Mouse (Mus musculus): Measurements from ENCODE around the gene Grm5. TPM values are rescaled to one million over a fixed set of nuclear protein-coding genes. Genes with fewer than 3 reads are reported as not detected.

Grm5 gene
- not detected in 2 replicates for polyA plus RNA-seq (2012; rRNA removed)

- H3K36me3 ChIP-seq (ENCODE audit: control insufficient read depth, insufficient read depth, low read length): no peaks in the 10 kb centered on the region
- no peak within 1 kb of the TSS for H3K4me3 ChIP-seq (ENCODE audit: low read depth, low read length)
- no peaks in the 10 kb centered on the region for H3K4me1 ChIP-seq (ENCODE audit: control insufficient read depth, insufficient read depth, insufficient read length, low read length)
- H3K27ac ChIP-seq (ENCODE audit: insufficient read depth, low read depth, low read length): no peak within 1 kb of the TSS
- no peaks in the 10 kb centered on the region for H3K27me3 ChIP-seq (ENCODE audit: control insufficient read depth, insufficient read depth, low read length)
- WGBS: 7% methylated on average over 2 of the region's 2 CpGs
- TF ChIP-seq CTCF (IDR thresholded peaks at IDR 0.05; ENCODE audit: extremely low read depth, insufficient read length, insufficient replicate concordance, low read depth, low read length) (no peak), POLR2A (IDR thresholded peaks at IDR 0.05; ENCODE audit: low read depth, low read length) (no peak)
Observed at GRCm38 (mm10) chr7:87583868-87584267, at the start of gene Grm5. Gene Grm5 (plus strand): TSS chr7:87584168.

- no peak for TF ChIP-seq CTCF (IDR thresholded peaks at IDR 0.05; ENCODE audit: extremely low read depth, insufficient read length, insufficient replicate concordance, low read depth, low read length)
- no peak for TF ChIP-seq POLR2A (IDR thresholded peaks at IDR 0.05; ENCODE audit: low read depth, low read length)
- Histone ChIP-seq H3K27me3 (ENCODE audit: control insufficient read depth, insufficient read depth, low read length) (no peaks in the 10 kb centered on the region), H3K4me1 (ENCODE audit: control insufficient read depth, insufficient read depth, insufficient read length, low read length) (no peaks in the 10 kb centered on the region), H3K27ac (ENCODE audit: insufficient read depth, low read depth, low read length) (no peak overlapping the region), H3K36me3 (ENCODE audit: control insufficient read depth, insufficient read depth, low read length) (no peaks in the 10 kb centered on the region), H3K4me3 (ENCODE audit: low read depth, low read length) (no peak overlapping the region)
Observed at GRCm38 (mm10) chr7:87539031-87539430, 44.9 kb upstream of the Grm5 start.

- H3K27ac ChIP-seq (ENCODE audit: insufficient read depth, low read depth, low read length): no peak overlapping the region
- no peaks in the 10 kb centered on the region for H3K4me1 ChIP-seq (ENCODE audit: control insufficient read depth, insufficient read depth, insufficient read length, low read length)
- no peaks in the 10 kb centered on the region for H3K36me3 ChIP-seq (ENCODE audit: control insufficient read depth, insufficient read depth, low read length)
- H3K27me3 ChIP-seq (ENCODE audit: control insufficient read depth, insufficient read depth, low read length): no peaks in the 10 kb centered on the region
- no peak overlapping the region for H3K4me3 ChIP-seq (ENCODE audit: low read depth, low read length)
- no peak for TF ChIP-seq CTCF (IDR thresholded peaks at IDR 0.05; ENCODE audit: extremely low read depth, insufficient read length, insufficient replicate concordance, low read depth, low read length)
- TF ChIP-seq POLR2A (IDR thresholded peaks at IDR 0.05; ENCODE audit: low read depth, low read length): no peak
- 43% methylated on average over 1 of the region's 1 CpGs for WGBS
Observed at GRCm38 (mm10) chr7:87565300-87565699, 18.7 kb upstream of the Grm5 start.

- TF ChIP-seq CTCF (IDR thresholded peaks at IDR 0.05; ENCODE audit: extremely low read depth, insufficient read length, insufficient replicate concordance, low read depth, low read length) (no peak), POLR2A (IDR thresholded peaks at IDR 0.05; ENCODE audit: low read depth, low read length) (no peak)
- no peaks in the 10 kb centered on the region for H3K27me3 ChIP-seq (ENCODE audit: control insufficient read depth, insufficient read depth, low read length)
Observed at GRCm38 (mm10) chr7:87566476-87566875, 17.5 kb upstream of the Grm5 start.

GRCm38 (mm10) chr7:87584281-87584701 is 323 bp downstream of the Grm5 start:
- Histone ChIP-seq H3K4me3 (ENCODE audit: low read depth, low read length) (no peak overlapping the region), H3K27me3 (ENCODE audit: control insufficient read depth, insufficient read depth, low read length) (no peaks in the 10 kb centered on the region), H3K36me3 (ENCODE audit: control insufficient read depth, insufficient read depth, low read length) (no peaks in the 10 kb centered on the region), H3K4me1 (ENCODE audit: control insufficient read depth, insufficient read depth, insufficient read length, low read length) (no peaks in the 10 kb centered on the region), H3K27ac (ENCODE audit: insufficient read depth, low read depth, low read length) (no peak overlapping the region)
- no peak for TF ChIP-seq POLR2A (IDR thresholded peaks at IDR 0.05; ENCODE audit: low read depth, low read length)
- WGBS: 6% methylated on average over 28 of the region's 28 CpGs

More at GRCm38 (mm10) chr7:87566476-87566875, 17.5 kb upstream of the Grm5 start:
- Histone ChIP-seq H3K36me3 (ENCODE audit: control insufficient read depth, insufficient read depth, low read length) (no peaks in the 10 kb centered on the region), H3K4me3 (ENCODE audit: low read depth, low read length) (no peak overlapping the region), H3K27ac (ENCODE audit: insufficient read depth, low read depth, low read length) (no peak overlapping the region), H3K4me1 (ENCODE audit: control insufficient read depth, insufficient read depth, insufficient read length, low read length) (no peaks in the 10 kb centered on the region)

GRCm38 (mm10) chr7:87586271-87586937 is 2.4 kb downstream of the Grm5 start:
- WGBS: 21% methylated on average over 10 of the region's 10 CpGs
- no peaks in the 10 kb centered on the region for H3K4me1 ChIP-seq (ENCODE audit: control insufficient read depth, insufficient read depth, insufficient read length, low read length)
- no peak overlapping the region for H3K4me3 ChIP-seq (ENCODE audit: low read depth, low read length)
- no peaks in the 10 kb centered on the region for H3K36me3 ChIP-seq (ENCODE audit: control insufficient read depth, insufficient read depth, low read length)
- no peaks in the 10 kb centered on the region for H3K27me3 ChIP-seq (ENCODE audit: control insufficient read depth, insufficient read depth, low read length)
- no peak for TF ChIP-seq POLR2A (IDR thresholded peaks at IDR 0.05; ENCODE audit: low read depth, low read length)
- TF ChIP-seq CTCF (IDR thresholded peaks at IDR 0.05; ENCODE audit: extremely low read depth, insufficient read length, insufficient replicate concordance, low read depth, low read length): no peak
- H3K27ac ChIP-seq (ENCODE audit: insufficient read depth, low read depth, low read length): no peak overlapping the region

- no peak for TF ChIP-seq POLR2A (IDR thresholded peaks at IDR 0.05; ENCODE audit: low read depth, low read length)
- Histone ChIP-seq H3K4me3 (ENCODE audit: low read depth, low read length) (no peak overlapping the region), H3K27ac (ENCODE audit: insufficient read depth, low read depth, low read length) (no peak overlapping the region), H3K27me3 (ENCODE audit: control insufficient read depth, insufficient read depth, low read length) (no peaks in the 10 kb centered on the region), H3K4me1 (ENCODE audit: control insufficient read depth, insufficient read depth, insufficient read length, low read length) (no peaks in the 10 kb centered on the region), H3K36me3 (ENCODE audit: control insufficient read depth, insufficient read depth, low read length) (no peaks in the 10 kb centered on the region)
- 26% methylated on average over 1 of the region's 1 CpGs for WGBS
Observed at GRCm38 (mm10) chr7:87587976-87588375, 4.0 kb downstream of the Grm5 start.
